In genomic region chr2:160452239-160452530, GRCm38 (mm10) we compare ENCODE assay signal across 9 mouse cellular contexts.
DNase-seq lines count a peak whose midpoint lies in the region; ATAC-seq lines count a peak whose summit lies in the region.
"Had no signal": no experiment of that assay in that cellular context is flagged by ENCODE, and none has a peak within 500 bp of the region (broad histone marks: within the 10 kb centered on the region; RNA-seq: fewer than 3 reads in every experiment).

No protein-coding gene starts in this region.

- WGBS in kidney, embryonic 14.5 days, result 29% methylated on average over 6 of the region's 6 CpGs
- WGBS in embryonic facial prominence, embryonic 12.5 days, result 13% methylated on average over 6 of the region's 6 CpGs
- 15% methylated on average over 6 of the region's 6 CpGs for WGBS in hindbrain, embryonic 16.5 days
- 6% methylated on average over 6 of the region's 6 CpGs for WGBS in midbrain, embryonic 16.5 days

- no peak for DNase-seq in kidney, postnatal 10 days
- no peak for DNase-seq in urinary bladder, postnatal 25 days (ENCODE audit: low spot score)
- DNase-seq in ovary, postnatal 10 days (ENCODE audit: low spot score), result no peak

- no peaks in the 10 kb centered on the region for H3K27me3 ChIP-seq in kidney, embryonic 14.5 days (ENCODE audit: control insufficient read depth, insufficient read depth, low read length)
- no peaks in the 10 kb centered on the region for H3K27me3 ChIP-seq in embryonic facial prominence, embryonic 12.5 days
- H3K27me3 ChIP-seq in hindbrain, embryonic 16.5 days (replicated peaks; ENCODE audit: control insufficient read depth, insufficient read depth, low read length), result no peaks in the 10 kb centered on the region; the same call in 1 of the 2 replicates
- H3K27me3 ChIP-seq in midbrain, embryonic 16.5 days (ENCODE audit: control insufficient read depth, insufficient read depth, low read depth, low read length), result no peaks in the 10 kb centered on the region

- H3K27ac ChIP-seq in kidney, embryonic 14.5 days (ENCODE audit: low read depth, low read length), result peak overlapping the region; percentile 89; the same call in 1 of the 2 replicates
- H3K27ac ChIP-seq in embryonic facial prominence, embryonic 12.5 days, result peak overlapping the region; percentile 87
- no peak overlapping the region for H3K27ac ChIP-seq in hindbrain, embryonic 16.5 days (ENCODE audit: low read depth, low read length)
- no peak overlapping the region for H3K27ac ChIP-seq in midbrain, embryonic 16.5 days (ENCODE audit: low read length)

- ATAC-seq in kidney, embryonic 14.5 days (ENCODE audit: low FRiP score, low TSS enrichment), result no peak
- no peak for ATAC-seq in embryonic facial prominence, embryonic 12.5 days (ENCODE audit: insufficient number of reproducible peaks, insufficient read depth, low FRiP score, low TSS enrichment)
- no peak for ATAC-seq in hindbrain, embryonic 16.5 days
- ATAC-seq in midbrain, embryonic 16.5 days, result no peak
- ATAC-seq in monocyte, adult 5-6 weeks (replicated peaks; ENCODE audit: insufficient number of reproducible peaks, low FRiP score, low TSS enrichment, poor library complexity, severe bottlenecking), result no peak

- H3K4me2 ChIP-seq in kidney, embryonic 14.5 days (replicated peaks; ENCODE audit: low read depth, low read length), result peak overlapping the region; percentile 56
- H3K4me2 ChIP-seq in embryonic facial prominence, embryonic 12.5 days (replicated peaks), result peak overlapping the region; percentile 68
- peak overlapping the region; percentile 74 for H3K4me2 ChIP-seq in hindbrain, embryonic 16.5 days (ENCODE audit: low read length)
- H3K4me2 ChIP-seq in midbrain, embryonic 16.5 days (ENCODE audit: low read length), result peak overlapping the region; percentile 60

- H3K9me3 ChIP-seq in kidney, embryonic 14.5 days (ENCODE audit: control insufficient read depth, low read length), result no peaks in the 10 kb centered on the region
- no peaks in the 10 kb centered on the region for H3K9me3 ChIP-seq in embryonic facial prominence, embryonic 12.5 days
- no peaks in the 10 kb centered on the region for H3K9me3 ChIP-seq in hindbrain, embryonic 16.5 days (ENCODE audit: control insufficient read depth, low read length)
- H3K9me3 ChIP-seq in midbrain, embryonic 16.5 days (replicated peaks; ENCODE audit: control insufficient read depth, low read length, poor library complexity, severe bottlenecking), result no peaks in the 10 kb centered on the region

- peak overlapping the region; percentile 34 for H3K4me3 ChIP-seq in kidney, embryonic 14.5 days (ENCODE audit: low read length)
- H3K4me3 ChIP-seq in embryonic facial prominence, embryonic 12.5 days, result peak overlapping the region; percentile 39
- H3K4me3 ChIP-seq in hindbrain, embryonic 16.5 days (ENCODE audit: low read length), result peak overlapping the region; percentile 35; the same call in 1 of the 2 replicates
- peak overlapping the region; percentile 41 for H3K4me3 ChIP-seq in midbrain, embryonic 16.5 days (ENCODE audit: low read depth, low read length)

- peak overlapping the region; percentile 57 for H3K9ac ChIP-seq in kidney, embryonic 14.5 days (ENCODE audit: low read depth, low read length)
- H3K9ac ChIP-seq in embryonic facial prominence, embryonic 12.5 days, result 0 out of 2 replicates have a peak overlapping the region, but pooled peaks have one; percentile 31
- peak overlapping the region; percentile 52; the same call in 1 of the 2 replicates for H3K9ac ChIP-seq in hindbrain, embryonic 16.5 days (ENCODE audit: low read depth, low read length)
- 0 out of 2 replicates have a peak overlapping the region, but pooled peaks have one; percentile 22 for H3K9ac ChIP-seq in midbrain, embryonic 16.5 days (ENCODE audit: low read depth, low read length)

- H3K4me1 ChIP-seq in kidney, embryonic 14.5 days (ENCODE audit: control insufficient read depth, insufficient read depth, low read length), result peaks cover 21% of the 10 kb centered on the region
- H3K4me1 ChIP-seq in embryonic facial prominence, embryonic 12.5 days, result peaks cover 17% of the 10 kb centered on the region
- peaks cover 9% of the 10 kb centered on the region for H3K4me1 ChIP-seq in hindbrain, embryonic 16.5 days (ENCODE audit: control insufficient read depth, insufficient read depth, low read depth, low read length)
- peaks cover 10% of the 10 kb centered on the region for H3K4me1 ChIP-seq in midbrain, embryonic 16.5 days (ENCODE audit: control insufficient read depth, insufficient read depth, low read length)

- H3K36me3 ChIP-seq in kidney, embryonic 14.5 days (ENCODE audit: control insufficient read depth, insufficient read depth, low read length), result no peaks in the 10 kb centered on the region
- H3K36me3 ChIP-seq in embryonic facial prominence, embryonic 12.5 days, result no peaks in the 10 kb centered on the region
- H3K36me3 ChIP-seq in hindbrain, embryonic 16.5 days (ENCODE audit: control insufficient read depth, insufficient read depth, low read length), result no peaks in the 10 kb centered on the region
- no peaks in the 10 kb centered on the region for H3K36me3 ChIP-seq in midbrain, embryonic 16.5 days (ENCODE audit: control insufficient read depth, insufficient read depth, low read length)
- H3K36me3 ChIP-seq: G1E had no signal

Comparison
In these comparisons a context has a peak if more than half of its experiments do, and no peak if none do; other contexts are left out.
1. H3K27ac ChIP-seq: peak in kidney, embryonic 14.5 days (single experiment) and embryonic facial prominence, embryonic 12.5 days (single experiment); none in hindbrain, embryonic 16.5 days (single experiment) and midbrain, embryonic 16.5 days (single experiment).
2. Peak in every context shown above with its lines, with median percentiles within 50 percentile points of each other: H3K4me2 ChIP-seq, H3K4me3 ChIP-seq and H3K9ac ChIP-seq.